Mouse (Mus musculus): ENCODE results near the gene Myom3. TPM values are rescaled to one million over a fixed set of nuclear protein-coding genes. Genes with fewer than 3 reads are reported as not detected.

The Myom3 gene
- polyA plus RNA-seq, 1 experiment: 1.1 TPM

DNA sequence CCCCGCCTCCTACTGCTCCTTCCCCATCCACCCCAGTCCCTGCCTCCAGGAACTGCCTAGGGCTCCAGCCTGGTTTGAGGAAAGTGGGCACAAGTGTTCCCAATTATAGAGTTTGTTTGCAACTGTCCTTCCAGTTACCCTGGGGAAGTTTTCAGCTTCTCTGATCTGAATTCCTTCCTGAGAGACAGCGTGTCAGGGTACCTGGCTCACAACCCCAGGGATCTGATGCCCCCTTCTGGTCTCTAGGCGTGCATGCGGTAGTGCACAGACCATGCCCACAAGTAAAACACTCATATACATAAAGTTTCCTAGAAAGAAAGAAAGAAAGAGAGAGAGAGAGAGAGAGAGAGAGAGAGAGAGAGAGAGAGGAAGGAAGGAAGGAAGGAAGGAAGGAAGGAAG, 1.2 kb upstream of the Myom3 start:
- 30% methylated on average over 4 of the region's 4 CpGs for WGBS

DNA sequence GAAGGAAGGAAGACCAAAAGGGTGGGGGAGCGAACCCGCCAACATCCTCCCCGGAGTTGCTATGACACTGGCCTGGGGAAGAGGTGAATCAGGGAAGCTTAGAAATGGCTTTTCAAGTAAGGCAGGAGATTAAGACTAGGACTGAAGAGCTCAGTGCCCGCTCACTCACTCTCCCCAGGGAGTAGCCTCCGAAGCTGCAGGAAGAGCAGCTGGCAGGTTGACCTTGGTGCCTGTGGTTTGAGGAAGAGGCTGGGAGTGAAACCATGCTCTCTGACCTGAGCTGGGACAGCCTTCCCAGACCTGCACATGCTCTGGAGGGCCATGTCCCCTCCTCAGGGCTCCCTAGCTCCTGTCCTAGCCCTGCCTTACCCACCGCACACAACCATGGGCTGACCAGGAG, 690 bp upstream of the Myom3 start:
- no peak for DNase-seq (ENCODE audit: low read depth, low spot score)
- 48% methylated on average over 6 of the region's 6 CpGs for WGBS

More for the DNA sequence above, 1.2 kb upstream of the Myom3 start:
- no peak for DNase-seq (ENCODE audit: low read depth, low spot score)

DNA sequence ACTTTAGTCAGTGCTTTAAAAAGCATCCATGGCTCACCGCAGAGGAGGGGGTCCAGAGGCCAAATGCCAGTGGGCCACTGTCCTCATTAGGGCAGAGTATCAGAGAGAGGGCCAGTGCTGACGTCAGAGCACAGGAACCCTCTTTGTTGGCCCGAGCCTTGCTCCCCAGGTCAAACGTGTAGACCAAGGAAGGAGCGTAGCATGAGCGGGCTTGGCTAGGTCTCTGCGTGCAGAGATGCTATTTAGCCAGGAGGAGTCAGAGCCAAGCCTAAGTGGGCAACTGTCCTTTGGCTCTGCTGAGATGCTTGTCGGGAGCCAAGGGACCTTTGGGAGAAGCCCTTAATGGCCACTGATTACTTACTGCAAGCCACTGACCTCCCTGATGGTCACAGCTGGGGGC, 1.5 kb downstream of the Myom3 start:
- WGBS: 85% methylated on average over 8 of the region's 8 CpGs
- DNase-seq (ENCODE audit: low read depth, low spot score): no peak

DNA sequence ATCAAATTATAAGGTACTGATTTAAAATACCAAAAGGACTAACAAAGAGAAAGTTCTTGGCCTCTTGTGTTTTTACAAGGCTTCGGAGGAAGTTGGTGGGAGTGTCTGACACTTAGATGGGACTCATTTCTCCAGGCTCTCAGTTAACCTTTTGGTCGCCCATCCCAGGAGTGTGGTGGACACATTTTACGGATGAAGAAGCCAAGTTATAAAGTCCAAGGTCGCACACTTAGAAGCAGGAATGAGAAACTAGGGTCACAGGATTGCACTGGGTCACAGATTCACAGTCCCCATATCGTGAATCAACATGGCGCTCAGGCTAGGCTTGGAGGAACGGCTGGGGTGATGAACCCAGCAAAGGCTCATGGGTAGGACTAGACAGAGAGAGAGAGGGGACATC, 2.1 kb downstream of the Myom3 start:
- no peak for DNase-seq (ENCODE audit: low read depth, low spot score)
- 70% methylated on average over 7 of the region's 7 CpGs for WGBS

DNA sequence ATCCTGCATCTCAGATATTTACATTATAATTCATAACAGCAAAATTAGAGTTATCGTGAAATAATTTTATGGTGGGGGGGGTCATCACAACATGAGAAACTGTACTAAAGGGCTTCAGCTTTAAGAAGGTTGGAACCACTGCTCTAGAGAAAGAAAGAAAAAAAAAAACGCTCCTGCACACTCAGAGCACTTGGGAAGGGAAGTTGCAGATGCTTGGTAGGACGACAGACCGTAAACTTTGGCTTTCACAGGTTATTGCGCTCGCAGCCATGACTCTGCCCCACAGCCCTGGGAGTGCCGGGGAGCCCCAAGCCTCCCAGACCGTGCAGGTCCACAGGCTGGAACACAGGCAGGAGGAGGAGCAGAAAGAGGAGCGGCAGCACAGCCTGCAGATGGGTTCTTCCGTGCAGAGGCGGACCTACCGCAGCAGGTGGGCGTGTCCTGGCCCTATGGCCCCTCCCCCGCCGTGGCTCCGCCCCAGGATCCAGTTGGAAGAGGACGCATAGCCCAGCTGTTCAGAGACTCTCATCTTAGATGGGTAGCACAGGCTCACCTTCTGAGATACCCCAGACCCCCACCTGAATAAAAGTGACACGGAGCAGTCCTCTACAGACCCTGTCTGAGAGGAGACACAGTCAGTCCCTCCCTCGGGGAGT, 2.9 kb downstream of the Myom3 start:
- no peak for DNase-seq (ENCODE audit: low read depth, low spot score)
- WGBS: 4% methylated on average over 19 of the region's 19 CpGs

DNA sequence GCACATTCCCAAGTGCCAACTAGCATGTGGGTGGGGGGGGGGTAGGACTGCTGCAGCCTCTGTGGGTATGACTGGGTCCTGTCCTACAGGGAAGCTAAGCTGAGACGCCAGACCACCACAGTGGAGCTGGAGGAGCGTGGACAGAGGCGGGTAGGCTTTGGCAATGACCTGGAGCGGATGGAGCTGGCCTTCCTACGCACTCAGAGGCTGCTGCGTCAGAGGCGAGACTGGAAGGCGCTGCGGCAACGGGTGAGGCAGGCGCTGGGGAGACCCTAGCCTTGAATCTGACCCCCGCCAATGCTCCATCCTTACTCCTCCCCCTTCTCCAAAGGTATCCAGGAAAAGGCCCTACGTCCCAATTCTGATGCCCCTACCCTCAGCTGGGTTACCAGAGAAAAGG, 5.2 kb downstream of the Myom3 start:
- no peak for DNase-seq (ENCODE audit: low read depth, low spot score)
- 94% methylated on average over 13 of the region's 13 CpGs for WGBS

DNA sequence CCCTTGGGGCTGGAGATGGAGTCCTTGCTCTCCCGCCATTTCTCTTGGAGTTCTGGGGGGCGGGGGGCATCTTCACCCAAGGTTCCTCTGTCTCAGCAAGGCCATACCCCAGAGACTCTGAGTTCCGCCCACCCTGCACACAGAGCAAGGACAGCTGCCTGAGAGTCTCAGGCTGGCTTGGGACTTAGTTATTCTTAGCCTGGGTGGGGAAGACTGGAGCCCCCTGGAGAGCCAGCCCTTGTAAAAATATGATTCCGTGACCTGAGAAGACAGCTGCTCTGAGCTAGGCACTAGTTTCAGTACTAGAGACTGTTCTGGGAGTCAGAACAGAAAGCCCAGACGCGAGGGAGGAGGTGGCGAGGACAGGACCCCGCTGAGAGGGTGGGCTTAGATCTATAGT, 6.2 kb downstream of the Myom3 start:
- no peak for DNase-seq (ENCODE audit: low read depth, low spot score)
- WGBS: 91% methylated on average over 8 of the region's 8 CpGs

DNA sequence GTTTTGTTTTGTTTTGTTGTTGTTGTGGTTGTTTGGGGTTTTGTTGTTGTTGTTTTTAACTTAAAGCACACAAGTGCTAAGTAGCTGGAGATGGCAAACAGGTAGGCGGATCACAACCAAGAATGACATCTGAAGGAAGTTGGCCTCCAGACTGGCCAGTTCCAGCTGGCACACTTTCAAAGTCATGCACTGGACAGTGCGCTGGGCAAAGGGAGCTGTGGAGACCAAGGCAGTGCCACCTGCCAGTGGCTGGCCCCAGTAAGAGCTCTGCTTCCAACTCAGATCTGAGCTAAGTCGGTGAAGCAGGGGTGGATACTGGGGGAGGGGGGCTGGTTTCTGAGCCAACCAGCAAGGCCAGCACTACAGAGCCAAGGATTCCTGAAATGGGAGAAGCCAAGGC, 7.5 kb downstream of the Myom3 start:
- WGBS: 53% methylated on average over 3 of the region's 3 CpGs
- DNase-seq (ENCODE audit: low read depth, low spot score): no peak

DNA sequence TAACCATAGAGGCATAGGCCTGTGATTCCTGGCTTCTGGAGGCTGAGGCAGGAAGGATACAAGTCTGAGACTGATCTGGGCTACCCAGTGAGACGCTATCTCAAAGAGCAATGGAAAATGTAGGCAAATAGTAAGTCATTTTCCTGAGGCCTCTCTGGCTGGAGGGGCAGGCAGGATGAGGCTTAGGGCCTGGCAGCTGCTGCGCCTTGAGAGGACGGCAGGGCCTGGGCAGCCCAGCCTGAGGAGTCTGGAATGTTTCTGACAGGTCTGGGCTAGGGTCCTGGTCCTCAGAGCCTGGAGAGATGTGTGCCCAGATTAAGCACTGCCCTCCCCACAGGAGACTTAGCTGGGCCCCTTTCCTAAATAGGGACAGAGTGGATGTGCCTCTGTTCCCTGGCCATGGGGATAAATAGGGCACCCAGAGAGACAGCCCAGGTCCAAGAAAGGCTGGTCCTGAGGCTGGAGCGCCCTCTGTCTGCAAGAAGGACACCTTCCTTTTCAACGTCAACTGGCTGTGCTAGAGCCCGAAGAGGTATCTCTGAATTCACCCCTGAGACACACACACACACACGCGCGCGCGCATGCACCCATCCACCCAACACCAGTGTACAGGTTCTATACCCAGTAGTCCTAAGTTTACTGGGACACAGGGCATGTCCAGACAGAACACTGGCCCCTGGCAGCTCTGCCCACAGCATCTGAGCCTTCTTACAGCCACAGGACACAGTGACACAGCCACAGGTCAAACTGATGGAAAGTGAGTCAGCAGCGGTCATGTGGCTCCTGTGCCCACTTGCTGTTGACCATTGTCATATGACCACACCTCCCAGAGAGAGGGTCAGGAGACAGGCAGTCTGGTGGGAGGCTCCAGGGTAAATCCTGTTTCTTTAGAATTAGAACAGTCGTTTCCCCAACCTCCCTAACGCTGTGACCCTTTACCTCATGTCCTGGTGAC, 9.3 kb downstream of the Myom3 start:
- 61% methylated on average over 14 of the region's 14 CpGs for WGBS
- DNase-seq (ENCODE audit: low read depth, low spot score): no peak

DNA sequence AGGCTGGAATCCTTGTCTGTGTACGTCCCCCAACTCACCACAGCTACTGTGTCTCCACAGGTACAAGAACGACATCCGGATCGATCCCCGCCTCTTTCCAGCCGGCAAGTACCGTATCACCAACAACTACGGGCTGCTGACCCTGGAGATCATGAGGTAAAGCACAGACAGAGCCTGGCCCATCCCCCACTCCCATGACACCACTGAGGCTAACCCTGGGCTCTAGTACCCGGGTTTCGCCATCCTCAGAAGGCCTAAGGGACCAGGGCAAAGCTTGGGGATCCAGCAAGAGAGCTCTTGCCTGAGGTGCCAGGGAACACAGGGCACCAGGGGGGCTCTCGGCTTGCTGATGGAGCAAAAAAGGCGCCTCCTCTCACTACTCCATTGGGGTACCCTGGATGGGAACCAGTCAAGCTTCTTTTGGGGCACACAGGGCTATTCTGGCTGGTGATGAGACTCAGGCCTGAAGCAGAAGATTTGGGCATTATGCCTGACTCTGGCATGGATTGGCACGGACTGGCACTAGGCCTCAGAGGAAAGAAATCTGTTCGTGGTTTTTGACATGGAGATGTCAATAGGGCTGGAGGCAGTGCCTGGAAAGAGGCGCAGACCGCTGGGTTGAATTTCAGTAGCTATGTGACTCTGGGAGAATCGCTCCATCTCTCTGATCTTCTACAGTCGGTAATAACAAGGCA, 11.2 kb downstream of the Myom3 start:
- DNase-seq (ENCODE audit: low read depth, low spot score): no peak
- 92% methylated on average over 18 of the region's 18 CpGs for WGBS

DNA sequence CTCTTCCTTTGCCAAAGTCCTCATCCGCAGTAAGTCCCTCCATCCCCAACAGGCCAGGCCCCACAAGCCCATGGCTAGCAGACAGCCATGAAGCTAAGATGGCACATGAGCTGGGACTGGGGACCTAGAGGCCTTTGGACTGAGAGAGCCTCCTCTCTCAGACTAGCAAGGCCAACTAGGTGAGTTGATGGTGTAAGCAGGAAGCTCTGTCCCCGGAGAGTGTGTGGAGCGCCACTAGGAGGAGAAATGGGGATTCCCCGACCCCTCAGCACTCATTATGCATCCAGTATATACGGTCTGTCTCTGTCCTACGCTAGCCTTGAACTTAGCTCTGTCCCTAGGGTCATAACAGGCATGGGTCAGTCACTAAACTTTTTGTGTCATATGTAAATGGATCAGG, 12.1 kb downstream of the Myom3 start:
- no peak for DNase-seq (ENCODE audit: low read depth, low spot score)
- WGBS: 73% methylated on average over 6 of the region's 6 CpGs

DNA sequence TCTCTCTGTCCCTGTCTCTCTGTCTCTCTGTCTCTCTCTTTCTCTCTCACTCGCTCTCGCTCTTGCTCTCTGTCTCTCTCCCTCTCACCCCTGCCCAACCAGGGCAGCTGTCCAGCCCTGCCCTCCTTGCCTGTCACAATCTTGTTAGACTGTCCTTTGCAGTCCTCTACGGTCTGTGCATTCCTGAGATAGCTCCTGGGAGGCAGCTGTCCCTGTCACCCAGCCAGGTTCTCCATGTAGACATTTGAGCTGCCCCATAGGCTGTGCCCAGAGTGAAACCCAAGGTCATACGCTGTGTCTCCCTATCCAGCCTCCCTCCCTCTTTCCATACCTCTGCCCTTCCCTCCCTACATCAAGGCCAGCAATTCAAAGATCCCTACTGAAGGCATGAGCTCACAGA, 13.2 kb downstream of the Myom3 start:
- DNase-seq (ENCODE audit: low read depth, low spot score): no peak
- 79% methylated on average over 4 of the region's 4 CpGs for WGBS

DNA sequence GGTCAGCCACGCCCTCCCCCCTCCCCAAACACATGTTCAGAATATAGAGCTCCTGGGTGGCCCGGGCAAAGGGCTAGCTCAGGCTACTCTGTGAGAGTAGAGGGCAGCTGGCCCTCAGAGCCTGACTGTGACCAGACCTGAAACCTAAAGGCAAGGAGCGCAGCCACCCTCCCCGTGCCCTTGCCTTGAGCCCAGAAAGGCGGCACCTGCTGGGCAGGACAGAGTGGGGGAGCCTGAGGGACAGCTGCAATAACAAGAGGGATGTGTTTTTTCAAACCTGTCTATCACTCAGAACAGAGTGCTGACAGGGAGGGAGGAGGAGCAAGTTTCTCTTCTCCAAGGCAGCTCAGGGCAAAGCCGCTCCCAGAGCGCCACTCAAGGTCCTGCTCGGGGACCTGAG, 15.0 kb downstream of the Myom3 start:
- DNase-seq (ENCODE audit: low read depth, low spot score): no peak
- WGBS: 70% methylated on average over 8 of the region's 8 CpGs

DNA sequence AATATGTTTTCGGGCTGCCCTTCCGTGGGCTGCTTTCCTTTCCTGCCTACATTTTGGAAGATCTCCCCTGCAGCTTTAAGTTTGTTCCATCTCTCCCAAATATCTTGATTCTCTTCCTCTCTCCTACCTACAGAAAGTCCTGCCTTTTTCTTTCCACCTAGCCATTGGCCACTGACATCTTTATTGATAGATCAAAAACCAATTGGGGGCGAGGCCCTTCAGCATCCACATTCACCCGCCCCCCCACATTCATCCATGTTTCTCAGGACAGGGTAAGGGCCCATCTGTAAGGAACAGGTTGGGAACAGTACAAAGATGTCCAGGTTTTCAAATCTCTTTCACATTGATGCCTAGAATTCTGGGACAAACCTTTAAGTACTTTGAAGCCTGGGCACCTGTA, 17.3 kb downstream of the Myom3 start:
- WGBS: 83% methylated on average over 4 of the region's 4 CpGs
- DNase-seq (ENCODE audit: low read depth, low spot score): no peak

DNA sequence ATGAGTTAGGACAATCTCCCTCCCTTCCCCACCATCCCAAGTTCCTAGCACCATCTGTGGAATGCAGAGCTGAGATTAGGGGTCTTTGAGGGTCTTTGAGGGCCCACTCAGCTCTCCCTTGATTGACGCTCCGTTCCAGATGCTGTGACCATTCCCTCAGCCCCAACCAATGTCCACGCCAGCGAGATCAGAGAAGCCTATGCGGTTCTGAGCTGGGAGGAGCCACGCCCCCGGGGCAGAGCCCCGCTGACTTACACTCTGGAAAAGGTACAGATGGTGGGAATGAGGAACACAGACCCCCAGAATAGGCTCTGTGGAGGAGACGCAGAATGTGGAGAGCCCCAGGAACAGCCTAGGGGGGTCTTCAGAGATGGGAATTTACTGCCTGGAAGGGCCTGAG, 20.1 kb downstream of the Myom3 start:
- 86% methylated on average over 9 of the region's 9 CpGs for WGBS

DNA sequence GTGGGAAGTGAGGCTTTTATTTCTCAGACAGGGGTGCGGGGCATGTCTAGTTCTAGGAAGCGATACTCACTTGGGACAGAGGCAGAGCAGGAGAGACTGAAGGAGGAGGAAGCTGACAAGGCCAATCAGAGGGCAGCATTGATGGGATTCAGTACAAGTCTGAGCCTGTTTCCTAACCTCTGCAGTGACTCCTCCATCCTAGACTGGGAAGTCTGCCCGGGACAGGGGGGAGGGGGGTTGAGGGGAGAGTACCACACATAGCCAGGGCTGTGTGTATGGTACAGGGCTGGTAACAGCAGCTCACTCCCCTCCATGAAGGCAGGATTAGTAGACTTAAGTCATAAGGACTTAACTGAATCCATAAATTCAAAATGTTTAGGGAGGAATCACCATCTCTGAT, 20.7 kb downstream of the Myom3 start:
- 65% methylated on average over 3 of the region's 3 CpGs for WGBS
- no peak for DNase-seq (ENCODE audit: low read depth, low spot score)

More for the DNA sequence above, 20.1 kb downstream of the Myom3 start:
- DNase-seq (ENCODE audit: low read depth, low spot score): no peak

DNA sequence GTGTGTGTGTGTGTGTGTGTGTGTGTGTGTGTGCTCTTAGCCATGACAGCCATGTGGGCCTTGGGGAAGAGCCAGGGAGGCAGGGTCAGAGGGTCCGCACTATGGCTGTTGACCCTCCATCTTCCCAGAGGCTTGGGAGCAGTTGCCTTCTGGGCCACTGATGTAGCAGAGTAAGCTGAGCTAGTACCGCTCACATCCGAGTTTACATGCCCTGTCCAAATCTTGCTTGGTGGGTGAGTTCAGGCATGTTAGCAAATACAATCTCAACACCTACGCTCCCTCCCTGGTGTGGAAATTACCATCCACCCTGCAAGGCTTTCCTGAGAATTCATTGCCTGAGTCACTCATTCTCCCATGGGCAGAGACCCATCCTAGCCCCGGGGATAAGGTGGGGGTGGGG, 21.8 kb downstream of the Myom3 start:
- no peak for DNase-seq (ENCODE audit: low read depth, low spot score)
- 82% methylated on average over 5 of the region's 5 CpGs for WGBS

DNA sequence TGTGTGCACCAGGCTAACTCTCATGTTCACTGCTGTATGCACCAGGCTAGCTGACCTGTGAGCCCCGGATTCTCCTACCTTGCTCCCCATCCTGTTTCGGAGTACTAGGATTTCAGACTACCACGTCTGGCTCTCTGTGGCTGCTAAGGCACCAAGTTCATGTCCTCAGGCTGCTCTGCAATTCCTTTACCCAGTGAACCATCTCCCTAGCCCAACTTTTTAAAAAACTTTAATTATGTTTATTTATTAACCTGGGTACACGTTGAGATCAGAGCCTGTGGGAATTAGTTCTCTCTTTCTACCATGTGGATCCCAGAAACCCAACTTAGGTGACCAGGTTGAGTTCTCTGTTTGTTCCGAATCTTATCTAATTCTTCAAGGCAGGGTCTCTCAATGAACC, 27.1 kb downstream of the Myom3 start:
- WGBS: 69% methylated on average over 5 of the region's 5 CpGs
- DNase-seq (ENCODE audit: low read depth, low spot score): no peak

DNA sequence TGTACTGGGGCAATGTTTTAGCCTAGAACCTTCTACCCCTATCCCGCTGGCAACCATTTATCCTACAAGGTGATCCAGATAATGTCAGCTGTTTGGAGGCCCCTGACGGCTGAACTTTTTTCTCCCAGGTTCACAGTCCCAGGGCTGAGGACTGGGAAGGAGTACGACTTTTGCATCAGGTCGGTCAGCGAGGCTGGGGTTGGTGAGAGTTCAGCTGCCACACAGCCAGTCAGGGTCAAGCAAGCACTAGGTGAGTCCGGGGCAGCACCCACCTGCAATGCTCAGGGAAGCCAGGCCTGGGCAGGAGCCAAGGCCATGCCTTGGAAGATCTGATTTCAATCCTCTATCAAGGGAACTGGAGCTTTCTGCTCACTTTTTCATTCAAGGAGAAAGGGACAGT, 27.8 kb downstream of the Myom3 start:
- WGBS: 87% methylated on average over 6 of the region's 6 CpGs
- DNase-seq (ENCODE audit: low read depth, low spot score): no peak

DNA sequence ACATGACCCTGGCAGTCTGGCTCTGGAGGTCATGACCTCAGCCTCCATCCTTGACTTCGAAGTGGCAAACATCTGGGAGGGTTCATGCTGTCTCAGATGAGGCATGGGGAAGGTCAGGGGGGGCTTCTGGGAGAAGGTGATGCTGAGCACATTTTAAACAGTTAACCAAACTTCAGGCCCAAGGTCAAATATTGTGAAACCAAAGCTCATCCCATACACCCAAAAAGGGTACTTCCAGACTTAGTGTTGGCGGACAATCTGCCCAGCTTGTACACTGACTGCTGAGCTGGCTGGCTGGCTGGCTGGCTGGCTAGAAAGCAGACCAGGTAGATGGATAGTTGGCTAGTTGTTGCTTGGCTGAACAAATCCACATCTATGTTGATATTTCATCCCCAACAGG, 29.6 kb downstream of the Myom3 start:
- no peak for DNase-seq (ENCODE audit: low read depth, low spot score)
- WGBS: 71% methylated on average over 2 of the region's 2 CpGs

DNA sequence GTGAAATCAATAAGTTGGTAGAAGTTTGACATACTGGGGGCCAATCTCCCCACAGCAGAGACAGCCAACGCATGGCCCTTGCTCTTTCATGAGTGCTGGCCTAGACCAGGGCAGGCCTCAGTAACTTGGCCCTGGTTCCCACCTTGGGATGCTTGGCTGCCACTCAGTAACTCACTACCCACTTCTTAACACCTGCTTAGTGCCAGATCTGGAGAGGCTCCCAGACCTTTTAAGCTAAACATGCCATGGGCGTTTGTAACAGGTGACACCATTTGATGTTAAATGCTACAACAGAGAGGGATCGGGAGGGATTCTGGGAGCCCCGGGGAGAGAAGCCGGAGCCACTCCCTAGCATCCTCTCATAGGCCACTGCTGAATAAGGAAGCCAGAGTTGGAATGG, 33.3 kb downstream of the Myom3 start:
- 84% methylated on average over 5 of the region's 5 CpGs for WGBS

More for the DNA sequence above, 33.3 kb downstream of the Myom3 start:
- DNase-seq (ENCODE audit: low read depth, low spot score): no peak
